Mouse (Mus musculus) lung, postnatal 0 days (tissue): ENCODE data around the gene Schip1.

Experiments
- CTCF ChIP-seq: IDR thresholded peaks from 2 replicates; pipeline ENCODE4 v1.5.1; 2016; ENCODE audit warnings: antibody characterized with exemption, mild to moderate bottlenecking
- EP300 ChIP-seq: IDR thresholded peaks from 2 replicates; pipeline ENCODE4 v1.6.1; 2016; ENCODE audit warnings: antibody characterized with exemption, mild to moderate bottlenecking, control low read depth

GRCm38 (mm10) chr3:68633577-68633976 is 569.0 kb downstream of the Schip1 start:
- no peak for TF ChIP-seq CTCF
- no peak for TF ChIP-seq EP300
